Mouse (Mus musculus) spleen, adult 2 months (tissue): ENCODE measurements around the gene Snrnp70. TPM values are rescaled to one million over a fixed set of nuclear protein-coding genes. Genes with fewer than 3 reads are reported as not detected.

Experiments
- DNase-seq, 2 experiments: peaks; one replicate each; pipeline versions ENCODE4 v3.0.0 to v3.0.0-alpha.2; 2012 to 2021; ENCODE audit warnings: low spot score in 2 of 2, low read depth in 1 of 2
- H3K27ac ChIP-seq: fragments of 200-500 bp; 2 replicates; pipeline ENCODE4 v1.5.1; 2012; ENCODE audit warnings: low read length, inconsistent platforms; ENCODE audit not compliant: insufficient read depth
- H3K27me3 ChIP-seq: fragments of 200-500 bp; 2 replicates; pipeline ENCODE4 v1.6.1; 2012; ENCODE audit warnings: mild to moderate bottlenecking, moderate library complexity, low read length, inconsistent platforms; ENCODE audit not compliant: control insufficient read depth, insufficient read depth
- H3K36me3 ChIP-seq: fragments of 200-500 bp; 2 replicates; pipeline ENCODE4 v1.6.1; 2012; ENCODE audit warnings: mild to moderate bottlenecking, low read length, inconsistent platforms; ENCODE audit not compliant: control insufficient read depth, insufficient read depth
- H3K4me1 ChIP-seq: fragments of 200-500 bp; 2 replicates; pipeline ENCODE4 v1.6.1; 2011; ENCODE audit warnings: inconsistent platforms; ENCODE audit not compliant: control insufficient read depth, insufficient read depth, insufficient read length
- H3K4me3 ChIP-seq: fragments of 200-500 bp; 2 replicates; pipeline ENCODE4 v1.5.1; 2011; ENCODE audit warnings: mild to moderate bottlenecking, inconsistent platforms; ENCODE audit not compliant: insufficient read depth, insufficient read length; ENCODE audit errors: extremely low read depth
- CTCF ChIP-seq: fragments of 200-500 bp; IDR thresholded peaks from 2 replicates; pipeline ENCODE4 v1.5.1; 2011; ENCODE audit warnings: mild to moderate bottlenecking, inconsistent platforms; ENCODE audit not compliant: insufficient read depth, insufficient read length, insufficient replicate concordance; ENCODE audit errors: extremely low read depth
- POLR2A ChIP-seq: fragments of 200-500 bp; IDR thresholded peaks from 2 replicates; pipeline ENCODE4 v1.6.1; 2011; ENCODE audit warnings: low read depth, low read length, inconsistent platforms
- WGBS: fragments of 180-500 bp; shearing (Covaris S2); methylation state at CpG from one replicate; pipeline ENCODE4 v1.1.7; 2018; 5-methylcytosine and 5-hydroxymethylcytosine counted together
- polyA plus RNA-seq: library from polyadenylated mRNA; depleted of rRNA; stranded (reverse); fragments of >200 nt; gene quantifications from 2 replicates; pipeline ENCODE4 v1.2.3, GENCODE M21; 2012

Gene Snrnp70
- polyA plus RNA-seq, 1 experiment: 273 TPM

DNA sequence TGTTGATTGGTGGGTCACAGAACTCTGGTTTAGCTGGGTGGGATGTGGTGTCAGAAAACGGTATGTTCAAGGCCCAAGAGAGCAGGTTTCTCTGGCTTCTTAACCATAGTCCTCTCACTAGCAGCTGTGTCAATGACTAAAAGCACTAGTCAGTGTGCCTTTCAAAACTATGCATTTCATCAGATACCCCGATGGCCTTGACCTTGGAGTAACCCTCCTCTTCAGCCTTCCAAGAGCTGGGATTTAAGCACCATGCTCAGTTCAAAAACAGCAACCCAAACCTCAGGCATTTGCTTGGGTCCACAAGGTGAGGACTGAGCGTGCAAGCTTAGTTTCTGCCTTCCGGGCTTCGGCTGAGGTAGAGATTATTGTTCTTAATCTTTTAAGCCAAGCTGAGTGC is 23.2 kb downstream of the Snrnp70 start:
- H3K27me3 ChIP-seq: peaks cover 4% of the 10 kb centered on the region; the same call in 1 of the 2 replicates
- H3K27ac ChIP-seq: no peak overlapping the region
- peaks cover 9% of the 10 kb centered on the region for H3K4me1 ChIP-seq
- TF ChIP-seq CTCF (no peak), POLR2A (no peak)
- H3K4me3 ChIP-seq: no peak overlapping the region
- H3K36me3 ChIP-seq: peaks cover 21% of the 10 kb centered on the region
- WGBS: 86% methylated on average over 5 of the region's 5 CpGs
- no peak for DNase-seq

GRCm38 (mm10) chr7:45370475-45371311 is 24.8 kb downstream of the Snrnp70 start, which contains the start of gene Lin7b:
Lin7b (minus strand) TSS chr7:45370583.
- peak; percentile 68 to 88 for DNase-seq
- Histone ChIP-seq H3K4me3 (peak within 1 kb of the TSS; percentile 48), H3K36me3 (peaks cover 4% of the 10 kb centered on the region; the same call in 1 of the 2 replicates), H3K27ac (no peak within 1 kb of the TSS), H3K4me1 (peaks cover 13% of the 10 kb centered on the region), H3K27me3 (peaks cover 12% of the 10 kb centered on the region)
- TF ChIP-seq CTCF (no peak), POLR2A (no peak)
- 10% methylated on average over 28 of the region's 28 CpGs for WGBS

GRCm38 (mm10) chr7:45369836-45370474 is 25.6 kb downstream of the Snrnp70 start:
- H3K27me3 ChIP-seq: peaks cover 12% of the 10 kb centered on the region

DNA sequence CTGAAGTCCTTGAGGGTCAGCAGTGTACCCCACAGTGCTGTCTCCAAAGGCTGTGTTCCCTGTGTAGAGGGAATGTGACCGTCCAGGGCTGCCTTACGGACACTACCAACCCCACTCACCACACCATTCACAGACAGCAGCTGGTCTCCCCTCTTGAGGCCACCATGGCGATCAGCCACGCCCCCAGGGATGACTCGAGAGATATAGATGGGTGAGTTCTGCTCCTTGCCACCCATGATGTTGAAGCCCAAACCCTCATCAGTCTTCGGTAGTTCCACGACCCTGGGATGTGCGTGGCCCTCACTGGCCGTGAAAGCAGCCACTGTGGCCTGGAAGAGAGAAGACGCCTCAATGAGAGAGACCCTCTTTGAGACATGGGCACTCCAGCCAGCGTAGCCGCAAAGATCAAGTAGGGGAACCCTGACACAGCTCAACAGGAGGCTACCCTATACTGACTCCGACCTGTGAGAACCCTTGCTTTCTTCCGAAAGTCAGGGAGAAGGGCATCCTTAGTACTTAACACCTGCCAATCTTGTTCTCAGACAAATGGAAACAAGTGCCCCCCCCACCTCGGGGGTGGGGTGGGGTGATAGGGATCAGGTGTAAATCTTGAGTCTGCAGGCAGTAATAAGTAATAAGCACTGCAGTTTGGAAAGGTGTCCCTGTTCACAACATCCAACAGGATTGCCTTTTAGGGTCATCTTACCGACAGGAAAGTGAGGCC is 26.4 kb downstream of the Snrnp70 start:
- Histone ChIP-seq H3K27me3 (peaks cover 12% of the 10 kb centered on the region), H3K36me3 (peaks cover 1% of the 10 kb centered on the region; the same call in 1 of the 2 replicates), H3K4me1 (peaks cover 13% of the 10 kb centered on the region), H3K4me3 (no peak overlapping the region), H3K27ac (no peak overlapping the region)
- no peak for DNase-seq
- whole genome bisulfite sequencing: 77% methylated on average over 16 of the region's 16 CpGs
- TF ChIP-seq POLR2A (no peak), CTCF (no peak)

More at GRCm38 (mm10) chr7:45369836-45370474, 25.6 kb downstream of the Snrnp70 start:
- Histone ChIP-seq H3K36me3 (peaks cover 1% of the 10 kb centered on the region; the same call in 1 of the 2 replicates), H3K4me3 (peak overlapping the region; percentile 48), H3K27ac (no peak overlapping the region), H3K4me1 (peaks cover 13% of the 10 kb centered on the region)
- 12% methylated on average over 44 of the region's 52 CpGs for WGBS
- DNase-seq: no peak
- TF ChIP-seq CTCF (no peak), POLR2A (no peak)

GRCm38 (mm10) chr7:45368178-45368577 is 27.4 kb downstream of the Snrnp70 start:
- H3K4me1 ChIP-seq: peaks cover 13% of the 10 kb centered on the region
- DNase-seq: no peak
- TF ChIP-seq POLR2A: no peak
- H3K27me3 ChIP-seq: peaks cover 12% of the 10 kb centered on the region
- no peaks in the 10 kb centered on the region for H3K36me3 ChIP-seq
- no peak overlapping the region for H3K4me3 ChIP-seq
- H3K27ac ChIP-seq: no peak overlapping the region
- WGBS: 87% methylated on average over 15 of the region's 15 CpGs

- TF ChIP-seq CTCF (peak; percentile 66; the same call in 1 of the 2 replicates), POLR2A (no peak)
- H3K27ac ChIP-seq: peak overlapping the region; percentile 69; the same call in 1 of the 2 replicates
- peaks cover 13% of the 10 kb centered on the region for H3K4me1 ChIP-seq
- peaks cover 18% of the 10 kb centered on the region for H3K27me3 ChIP-seq
- no peaks in the 10 kb centered on the region for H3K36me3 ChIP-seq
- WGBS: 1% methylated on average over 67 of the region's 70 CpGs
- peak overlapping the region; percentile 71 for H3K4me3 ChIP-seq
- peak; percentile 92 to 94 for DNase-seq
Measured at GRCm38 (mm10) chr7:45367020-45367880, 28.3 kb downstream of the Snrnp70 start.
